12 mouse cellular contexts compared by ENCODE assay signal in the genomic region with DNA sequence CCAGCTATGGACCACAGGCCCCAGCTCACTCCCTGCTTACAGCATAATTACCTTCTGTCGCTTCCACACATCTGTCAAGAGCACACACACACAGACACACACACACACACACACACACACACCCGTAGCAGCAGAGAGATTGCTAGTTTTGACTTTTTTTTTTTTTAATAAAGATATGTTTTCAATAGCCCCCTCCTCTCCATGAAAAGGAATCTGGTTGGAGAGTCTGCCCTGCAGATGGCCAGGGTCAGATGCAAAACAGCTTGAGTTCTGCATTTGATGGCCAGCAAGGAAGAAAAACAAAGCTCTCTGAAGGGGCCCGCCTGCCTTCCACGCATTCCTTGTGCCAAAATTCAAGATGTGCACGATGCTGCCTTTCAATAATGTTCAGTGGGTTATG.
DNase-seq lines count a peak whose midpoint lies in the region; ATAC-seq lines count a peak whose summit lies in the region.
"Had no signal": no experiment of that assay in that cellular context is flagged by ENCODE, and none has a peak within 500 bp of the region (broad histone marks: within the 10 kb centered on the region; RNA-seq: fewer than 3 reads in every experiment).

No protein-coding gene starts in this region.

- 0 out of 2 replicates have a peak, but pooled peaks cover 4% of the 10 kb centered on the region for H3K27me3 ChIP-seq in forebrain, embryonic 12.5 days
- H3K27me3 ChIP-seq in limb, embryonic 15.5 days, result no peaks in the 10 kb centered on the region
- H3K27me3 ChIP-seq: hindbrain, embryonic 15.5 days had no signal

- no peaks in the 10 kb centered on the region for H3K36me3 ChIP-seq in forebrain, embryonic 12.5 days (replicated peaks)
- H3K36me3 ChIP-seq in limb, embryonic 15.5 days, result no peaks in the 10 kb centered on the region
- H3K36me3 ChIP-seq: hindbrain, embryonic 15.5 days had no signal

- peak; percentile 29 for DNase-seq in cerebellum, adult 11 months
- DNase-seq in lung, postnatal 10 days, result peak; percentile 8
- no peak for DNase-seq in lung, postnatal 36 days
- no peak for DNase-seq in adrenal gland, adult 8-10 months
- no peak for DNase-seq in adrenal gland, adult 2 months
- DNase-seq: right cerebral cortex, postnatal 14 days had no signal

- no peak overlapping the region for H3K4me3 ChIP-seq in forebrain, embryonic 12.5 days (replicated peaks)
- no peak overlapping the region for H3K4me3 ChIP-seq in limb, embryonic 15.5 days
- H3K4me3 ChIP-seq: hindbrain, embryonic 15.5 days had no signal

- ATAC-seq in cerebellum, adult (ENCODE audit: insufficient number of reproducible peaks, low FRiP score, low TSS enrichment), result no peak
- no peak for ATAC-seq in forebrain, embryonic 12.5 days (ENCODE audit: low FRiP score)
- no peak for ATAC-seq in limb, embryonic 15.5 days (ENCODE audit: insufficient number of reproducible peaks, low FRiP score, low TSS enrichment, low read depth)

- H3K4me2 ChIP-seq in forebrain, embryonic 12.5 days, result no peak overlapping the region
- no peak overlapping the region for H3K4me2 ChIP-seq in limb, embryonic 15.5 days
- H3K4me2 ChIP-seq: hindbrain, embryonic 15.5 days had no signal

- H3K27ac ChIP-seq in forebrain, embryonic 12.5 days, result peak overlapping the region; percentile 77
- peak overlapping the region; percentile 75; the same call in 1 of the 2 replicates for H3K27ac ChIP-seq in limb, embryonic 15.5 days
- H3K27ac ChIP-seq: hindbrain, embryonic 15.5 days; liver, embryonic 14.5 days; stomach, postnatal 0 days had no signal

- peaks cover 17% of the 10 kb centered on the region for H3K4me1 ChIP-seq in forebrain, embryonic 12.5 days
- peaks cover 11% of the 10 kb centered on the region; the same call in 1 of the 2 replicates for H3K4me1 ChIP-seq in limb, embryonic 15.5 days

- 16% methylated on average over 5 of the region's 5 CpGs for WGBS in forebrain, embryonic 12.5 days
- WGBS in limb, embryonic 15.5 days, result 6% methylated on average over 5 of the region's 5 CpGs

- no peak overlapping the region for H3K9ac ChIP-seq in forebrain, embryonic 12.5 days
- H3K9ac ChIP-seq in limb, embryonic 15.5 days, result no peak overlapping the region
- H3K9ac ChIP-seq: hindbrain, embryonic 15.5 days; liver, embryonic 14.5 days had no signal

- H3K9me3 ChIP-seq in forebrain, embryonic 12.5 days, result no peaks in the 10 kb centered on the region
- H3K9me3 ChIP-seq in limb, embryonic 15.5 days, result no peaks in the 10 kb centered on the region
- H3K9me3 ChIP-seq: hindbrain, embryonic 15.5 days had no signal

Comparison
In these comparisons a context has a peak if more than half of its experiments do, and no peak if none do; other contexts are left out.
1. DNase-seq: peak in cerebellum, adult 11 months (single experiment) and lung, postnatal 10 days (single experiment); none in lung, postnatal 36 days (single experiment), adrenal gland, adult 8-10 months (single experiment) and adrenal gland, adult 2 months (single experiment).